Mouse (Mus musculus) adrenal gland, postnatal 10 days (tissue): Measurements from ENCODE around the gene Aqp5. TPM values are rescaled to one million over a fixed set of nuclear protein-coding genes. Genes with fewer than 3 reads are reported as not detected.

Experiments
- DNase-seq: peaks from one replicate; pipeline ENCODE4 v3.0.0; 2021; ENCODE audit warnings: mixed read lengths
- total RNA-seq, 2 experiments: library from RNA; stranded (reverse); gene quantifications; 2 replicates each; pipeline ENCODE4 v1.2.3; 2021

Aqp5 gene
- total RNA-seq, 2 experiments from 2014 or later: 0.61 to 1.6 TPM

- no peak for DNase-seq
Observed at GRCm38 (mm10) chr15:99637405-99638123, 47.0 kb downstream of the Aqp5 start.

GRCm38 (mm10) chr15:99638124-99638485 lies 47.5 kb downstream of the Aqp5 start:
- DNase-seq: no peak

GRCm38 (mm10) chr15:99642622-99643021 lies 52.0 kb downstream of the Aqp5 start:
- DNase-seq: no peak

DNA sequence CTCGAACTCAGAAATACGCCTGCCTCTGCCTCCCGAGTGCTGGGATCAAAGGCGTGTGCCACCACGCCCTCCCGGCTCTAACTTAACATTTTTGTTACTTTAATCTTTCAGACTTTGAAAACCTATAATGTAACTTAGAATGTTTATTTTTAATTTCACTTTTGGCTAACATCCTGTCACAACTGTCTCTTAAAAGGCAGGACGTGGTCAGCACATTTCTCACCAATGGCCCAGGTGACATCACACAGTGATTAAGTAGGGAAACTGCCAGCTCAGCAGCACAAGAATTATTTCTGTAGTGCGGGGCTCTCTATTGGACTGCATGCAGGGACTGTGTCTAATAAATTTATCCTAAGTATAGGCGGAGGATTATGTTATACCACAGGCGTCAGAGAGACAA lies 53.2 kb downstream of the Aqp5 start:
- no peak for DNase-seq

Other genes with a start within 250 kb of the Aqp5 start
- 10 to 100 TPM; 27.6 to 31.7 TPM for gene Fmnl3, start 220.3 kb upstream of the Aqp5 start, total RNA-seq
- gene Tmbim6, start 197.9 kb upstream of the Aqp5 start, total RNA-seq: 100 to 1,000 TPM; 581 to 642 TPM
- 10 to 100 TPM; 19.8 to 34.0 TPM for gene Nckap5l, start 133.0 kb upstream of the Aqp5 start, total RNA-seq
- 1 to 10 TPM; 6.0 to 6.5 TPM for gene Bcdin3d, start 116.1 kb upstream of the Aqp5 start, total RNA-seq
- 10 to 100 TPM; 10.5 to 13.7 TPM for gene Faim2, start 62.6 kb upstream of the Aqp5 start, total RNA-seq
- gene Aqp2, start 11.7 kb upstream of the Aqp5 start, total RNA-seq: 1 to 10 TPM in 1 of 2 experiments, under 1 TPM in 1; 0.33 to 1.4 TPM
- gene Aqp6, start 10.6 kb downstream of the Aqp5 start, total RNA-seq: not detected
- 10 to 100 TPM; 32.1 TPM for gene Racgap1, start 60.9 kb downstream of the Aqp5 start, total RNA-seq
- 1 to 10 TPM in 1 of 2 experiments, under 1 TPM in 1; 0.75 to 1.5 TPM for gene Asic1, start 79.6 kb downstream of the Aqp5 start, total RNA-seq
- 10 to 100 TPM; 47.1 to 49.6 TPM for gene Smarcd1, start 111.3 kb downstream of the Aqp5 start, total RNA-seq
- gene Gm17349, start 114.7 kb downstream of the Aqp5 start, total RNA-seq: 10 to 100 TPM; 10.9 to 24.6 TPM
- 1,000 to 10,000 TPM; 1,543 to 1,818 TPM for gene Gpd1, start 126.7 kb downstream of the Aqp5 start, total RNA-seq
- 100 to 1,000 TPM; 178 to 185 TPM for gene Cox14, start 134.8 kb downstream of the Aqp5 start, total RNA-seq
- gene Cers5, start 182.1 kb downstream of the Aqp5 start, total RNA-seq: 10 to 100 TPM; 35.9 to 41.6 TPM